Mouse (Mus musculus) right cerebral cortex, adult 2 months (tissue): Measurements from ENCODE around the gene Pxdn.

ENCODE experiments used
- DNase-seq, 2 experiments: peaks; one replicate each; pipeline ENCODE4 v3.0.0; 2021 to 2022; ENCODE audit warnings: low spot score in 2 of 2

Pxdn gene

DNA sequence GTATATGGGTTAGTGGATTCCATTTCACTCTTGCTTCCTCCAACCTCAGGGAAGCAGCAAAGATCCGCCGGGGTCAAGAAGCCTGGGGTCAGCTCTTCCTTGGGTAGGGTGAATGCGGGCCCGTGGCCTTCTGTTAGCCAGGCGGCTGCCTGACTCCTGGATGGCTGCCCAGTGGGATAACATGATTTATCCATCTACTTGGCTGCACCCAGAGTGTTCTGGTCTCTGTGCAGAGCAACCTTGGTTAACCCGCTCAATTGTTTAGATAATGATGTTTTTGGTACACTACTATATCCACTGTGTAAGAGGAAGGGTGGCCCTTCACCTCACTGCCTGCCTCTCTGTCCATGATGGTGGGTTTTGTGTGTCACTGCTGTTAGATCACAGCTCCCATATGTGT, 14.7 kb downstream of the Pxdn start:
- DNase-seq: no peak

GRCm38 (mm10) chr12:29953999-29954398, 16.6 kb downstream of the Pxdn start:
- no peak for DNase-seq

DNA sequence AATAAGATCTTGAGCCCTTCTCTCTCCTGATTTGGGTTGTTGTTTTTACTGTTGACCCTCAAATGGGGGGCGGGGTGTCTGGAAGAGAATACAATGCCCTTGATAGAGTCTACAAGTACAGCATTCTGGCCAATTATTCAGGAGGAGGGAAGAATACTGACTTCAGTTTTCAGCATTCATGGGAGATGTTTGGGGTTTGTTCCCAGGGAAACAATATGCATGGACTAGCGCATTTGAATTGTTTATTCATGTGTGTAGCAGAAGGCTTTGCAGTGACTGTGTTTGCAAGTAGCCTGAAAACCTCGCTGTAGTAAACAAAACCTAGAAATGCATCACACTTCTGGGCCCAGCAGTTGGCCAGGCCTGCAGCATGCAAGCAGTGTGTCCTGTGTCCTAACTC, 17.1 kb downstream of the Pxdn start:
- DNase-seq: no peak

DNA sequence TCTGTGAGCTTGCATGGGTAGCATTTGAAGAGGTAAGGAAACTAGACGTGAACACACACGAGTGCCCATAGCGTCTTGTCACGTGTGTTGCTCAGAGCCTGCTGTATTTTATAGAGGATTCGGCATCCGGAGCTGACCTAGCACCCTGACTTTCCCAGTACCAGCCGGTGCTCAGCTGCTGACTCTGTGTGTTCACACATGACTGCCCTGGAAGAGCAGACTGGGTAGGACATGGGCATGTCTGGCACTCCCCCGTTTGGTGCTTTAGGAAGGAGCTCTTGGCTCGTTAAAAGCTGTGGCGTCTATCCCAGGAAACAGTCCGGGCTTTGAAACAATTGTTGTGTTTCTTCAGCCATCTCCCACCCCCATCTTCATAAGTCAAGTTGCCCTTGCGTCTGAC, 19.6 kb downstream of the Pxdn start:
- DNase-seq: no peak

- DNase-seq: no peak
Measured at GRCm38 (mm10) chr12:29958637-29959036, 21.2 kb downstream of the Pxdn start.

DNA sequence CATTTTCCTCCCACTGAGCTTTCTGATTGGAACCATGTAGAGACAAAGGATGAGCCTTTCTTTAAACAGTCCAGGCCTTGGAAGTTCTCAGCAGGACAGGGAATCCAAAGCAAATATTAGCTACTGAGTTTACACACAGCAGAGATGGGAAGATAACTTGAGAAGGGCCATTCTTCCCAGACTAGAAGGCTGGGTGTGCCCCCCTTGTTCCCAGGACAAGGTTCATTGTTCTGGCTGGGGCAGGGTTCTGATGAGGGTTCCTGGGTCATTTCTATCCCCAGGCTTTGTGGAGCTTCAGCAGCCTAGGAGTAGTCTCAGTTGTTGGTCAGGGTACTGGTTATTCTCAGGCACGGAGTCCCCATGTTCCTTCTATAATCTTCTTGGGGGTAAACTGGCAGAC, 23.6 kb downstream of the Pxdn start:
- no peak for DNase-seq

DNA sequence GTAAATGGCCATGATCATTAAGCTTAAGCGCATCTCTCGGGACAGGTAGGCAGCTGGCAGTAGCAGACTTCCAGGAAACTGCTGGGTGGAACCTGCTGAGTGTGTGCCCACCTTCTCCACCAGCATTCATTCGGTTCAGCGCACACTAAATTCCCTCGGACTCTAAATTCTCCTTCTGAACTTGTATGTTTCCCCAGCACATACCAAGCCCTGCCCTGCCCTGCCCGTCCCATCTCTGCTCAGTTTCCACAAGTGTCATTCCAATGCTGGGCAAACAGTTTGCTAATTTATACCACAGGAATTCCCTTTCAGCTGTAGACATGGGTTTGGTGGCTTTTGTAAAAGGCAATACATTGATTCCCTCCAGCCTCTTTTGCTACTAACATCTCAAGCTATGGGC, 27.6 kb downstream of the Pxdn start:
- DNase-seq: no peak

GRCm38 (mm10) chr12:29971795-29972464, 34.5 kb downstream of the Pxdn start:
- DNase-seq: no peak

- DNase-seq: no peak
Measured at GRCm38 (mm10) chr12:29972533-29972932, 35.1 kb downstream of the Pxdn start.

GRCm38 (mm10) chr12:29980076-29980475, 42.7 kb downstream of the Pxdn start:
- no peak for DNase-seq

- no peak for DNase-seq
Measured at GRCm38 (mm10) chr12:29981722-29982293, 44.4 kb downstream of the Pxdn start.

GRCm38 (mm10) chr12:29983190-29983589, 45.8 kb downstream of the Pxdn start:
- no peak for DNase-seq

GRCm38 (mm10) chr12:29985126-29985525, 47.7 kb downstream of the Pxdn start:
- no peak for DNase-seq

DNA sequence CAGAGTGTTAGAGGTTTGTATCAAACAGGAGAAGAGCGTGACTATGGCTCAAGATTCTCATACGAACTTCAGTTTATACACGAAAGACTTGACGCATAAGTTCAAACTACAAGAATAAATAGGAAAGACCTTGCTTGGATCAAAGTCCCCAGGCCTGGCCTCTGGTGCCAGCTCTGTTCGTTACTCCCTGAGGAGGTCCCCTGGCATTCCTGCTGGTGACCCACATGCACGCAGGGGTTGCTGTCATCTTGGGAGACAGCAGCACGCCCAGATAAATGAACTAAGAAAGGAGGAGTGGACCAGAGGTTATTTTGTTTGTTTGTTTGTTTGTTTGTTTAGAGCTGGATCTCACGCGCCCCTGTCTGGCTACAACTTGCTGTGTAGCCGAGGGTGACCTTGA, 48.8 kb downstream of the Pxdn start:
- no peak for DNase-seq

DNA sequence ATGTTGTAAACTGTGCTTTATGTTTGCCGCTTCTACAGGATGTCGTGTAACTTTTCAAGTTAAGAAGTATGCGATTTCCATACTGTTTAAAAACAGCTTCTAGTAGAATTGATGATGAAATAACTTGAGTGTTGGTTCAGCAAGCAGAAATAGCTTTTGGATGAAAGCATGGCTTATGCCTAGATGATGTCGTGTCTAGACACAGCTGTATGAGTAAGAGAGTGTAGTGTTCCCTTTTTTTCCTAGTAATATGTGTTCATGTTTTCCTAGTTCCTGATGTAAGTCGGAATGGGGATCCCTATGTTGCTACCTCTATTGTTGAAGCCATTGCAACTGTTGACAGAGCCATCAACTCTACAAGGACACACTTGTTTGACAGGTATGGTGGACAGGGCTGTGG, 61.5 kb downstream of the Pxdn start:
- no peak for DNase-seq

- DNase-seq: no peak
Measured at GRCm38 (mm10) chr12:30001951-30002350, 64.5 kb downstream of the Pxdn start.

DNA sequence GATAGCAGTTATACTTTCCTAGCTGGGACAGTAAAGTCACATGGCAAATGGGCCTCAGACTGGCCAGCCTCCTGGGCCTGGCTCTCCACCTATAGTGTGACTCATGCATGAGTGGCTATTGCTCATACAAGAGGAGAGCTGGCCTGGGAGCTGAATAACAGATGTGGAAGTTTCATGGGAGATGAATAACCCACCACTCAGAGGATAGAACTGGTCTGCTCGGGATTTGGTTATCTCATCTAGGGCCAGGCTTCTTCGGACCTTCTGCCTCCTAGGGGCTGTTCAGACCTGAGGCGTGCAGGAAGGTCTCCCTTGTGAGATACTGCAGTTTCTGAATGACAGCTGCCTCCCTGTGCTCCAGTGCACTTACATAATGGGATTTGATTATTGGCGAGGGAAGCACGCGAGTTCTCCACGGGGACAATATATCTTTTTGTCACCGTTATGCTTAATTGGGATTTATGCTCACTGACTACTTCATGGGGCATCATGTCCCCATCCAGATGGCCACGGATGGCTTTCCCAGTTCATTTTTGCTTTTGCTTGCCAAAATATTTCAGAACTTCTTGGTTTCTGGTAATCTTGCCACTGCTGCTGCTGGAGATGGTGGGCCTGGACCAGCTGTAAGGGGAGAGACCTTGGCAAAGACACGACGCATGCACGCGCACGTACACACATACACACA, 66.4 kb downstream of the Pxdn start:
- peak in 1 of 2 experiments; percentile 27 for DNase-seq

DNA sequence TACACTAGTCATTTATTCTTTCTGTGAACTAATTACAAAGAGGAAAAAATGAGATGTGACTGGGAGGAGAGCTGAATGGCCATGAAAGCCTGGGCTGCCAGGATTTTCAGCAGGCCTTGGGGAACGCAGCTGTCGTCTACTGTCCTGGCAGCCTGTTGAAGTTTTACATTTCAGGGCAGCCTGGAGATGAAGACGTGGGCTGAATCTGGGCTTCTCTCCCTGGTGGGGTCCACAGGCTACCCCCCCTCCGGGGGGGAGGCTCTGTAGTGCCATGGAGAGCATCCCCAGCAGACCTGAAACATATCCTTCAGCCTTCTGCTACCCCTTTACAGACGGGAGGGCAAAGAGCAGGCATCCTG, 66.9 kb downstream of the Pxdn start:
- DNase-seq: no peak

GRCm38 (mm10) chr12:30006586-30006985, 69.2 kb downstream of the Pxdn start:
- DNase-seq: no peak

DNA sequence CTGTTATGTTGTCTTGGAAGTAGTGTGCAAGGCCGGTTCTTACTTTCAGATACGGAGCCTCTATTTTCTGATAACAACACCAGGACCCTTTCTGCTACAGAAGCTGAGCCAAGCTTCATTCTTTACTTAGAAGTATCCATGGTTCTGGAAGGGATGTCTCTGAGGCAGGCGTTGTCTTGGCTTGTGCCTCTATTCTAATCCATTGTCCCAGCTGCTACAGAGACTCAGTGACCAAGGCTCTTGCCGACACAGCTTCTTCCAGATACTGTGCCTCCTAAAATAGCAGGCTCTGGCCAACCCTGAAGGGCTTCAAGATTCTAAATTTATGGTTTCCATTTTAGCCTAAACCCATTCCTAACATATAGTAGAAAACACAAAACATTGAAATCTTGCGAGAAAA, 71.3 kb downstream of the Pxdn start:
- DNase-seq: no peak

DNA sequence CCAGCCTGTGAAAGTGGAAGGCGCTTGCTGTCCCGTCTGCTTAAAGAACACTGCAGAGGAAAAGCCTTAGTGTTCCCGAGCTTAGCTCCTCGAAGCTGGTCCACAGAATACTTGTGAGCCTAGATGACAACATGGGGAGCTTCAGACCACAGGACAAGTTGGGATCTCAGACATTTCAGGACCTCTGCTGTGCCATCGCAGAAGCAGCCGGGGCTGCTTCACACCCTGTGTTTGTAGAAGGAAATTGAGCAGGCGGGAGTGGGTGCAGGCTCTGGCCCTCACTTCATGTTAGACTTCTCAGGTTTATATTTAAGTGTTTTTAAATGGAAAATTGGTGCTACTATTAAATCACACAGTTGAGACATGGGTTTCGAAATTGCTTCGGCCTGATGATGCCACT, 78.1 kb downstream of the Pxdn start:
- peak; percentile 36 to 62 for DNase-seq

DNA sequence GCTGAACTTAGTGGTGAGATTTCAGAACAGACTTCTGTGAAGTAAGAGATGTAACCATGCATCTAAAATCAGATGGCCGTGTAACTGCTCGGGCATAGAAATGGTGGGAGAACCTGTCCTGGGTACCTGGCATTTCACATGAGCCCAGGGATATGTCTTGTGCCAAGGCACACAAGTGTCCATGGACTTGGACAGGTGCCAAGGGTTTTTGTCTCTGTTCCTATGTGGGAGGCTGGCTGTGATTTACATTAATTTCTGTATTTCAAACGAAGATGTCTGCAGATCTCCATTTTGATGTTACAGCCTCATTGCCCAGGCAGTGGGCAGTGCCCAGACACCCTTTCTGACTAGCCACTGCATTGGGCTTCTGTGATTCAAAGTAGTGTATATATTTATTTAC, 79.7 kb downstream of the Pxdn start:
- no peak for DNase-seq

GRCm38 (mm10) chr12:30020447-30020846, 83.0 kb downstream of the Pxdn start:
- DNase-seq: no peak
